Mouse (Mus musculus) limb, embryonic 11.5 days (tissue): ENCODE measurements at regions not wholly inside any gene's neighbourhood (a gene's known extent, or its start where the extent isn't known, plus 50 kb on each side); places are given as distances from the start of the nearest gene placed in this dataset.

Experiments used
- ATAC-seq: fragments of 200-750 bp; cut with Nextera tagmentation; 2 replicates; pipeline ENCODE4 v1.8.0; 2017; ENCODE audit warnings: low read depth; ENCODE audit not compliant: insufficient number of reproducible peaks, low FRiP score, low TSS enrichment
- DNase-seq: peaks from one replicate; pipeline ENCODE4 v3.0.0-alpha.2; 2015; ENCODE audit warnings: low spot score
- H3K27ac ChIP-seq: fragments of 300-500 bp; sonication (generic); replicated peaks from 2 replicates; pipeline ENCODE4 v1.5.1; 2014; ENCODE audit warnings: low read depth, mild to moderate bottlenecking, low read length
- H3K27me3 ChIP-seq: fragments of 300-500 bp; sonication (generic); 2 replicates; pipeline ENCODE4 v1.6.1; 2014; ENCODE audit warnings: mild to moderate bottlenecking, low read length, mixed read lengths; ENCODE audit not compliant: control insufficient read depth, insufficient read depth
- H3K36me3 ChIP-seq: fragments of 300-500 bp; sonication (generic); 2 replicates; pipeline ENCODE4 v1.6.1; 2014; ENCODE audit warnings: mild to moderate bottlenecking, low read length, moderate library complexity, mixed read lengths; ENCODE audit not compliant: control insufficient read depth, insufficient read depth
- H3K4me1 ChIP-seq: fragments of 300-500 bp; sonication (generic); 2 replicates; pipeline ENCODE4 v1.6.1; 2014; ENCODE audit warnings: low read length, mixed read lengths; ENCODE audit not compliant: control insufficient read depth, insufficient read depth
- H3K4me2 ChIP-seq: fragments of 300-500 bp; sonication (generic); 2 replicates; pipeline ENCODE4 v1.6.1; 2014; ENCODE audit warnings: low read depth, mild to moderate bottlenecking, moderate library complexity; ENCODE audit not compliant: severe bottlenecking
- H3K4me3 ChIP-seq: fragments of 300-500 bp; sonication (generic); 2 replicates; pipeline ENCODE4 v1.5.1; 2014; ENCODE audit warnings: low read depth, low read length
- H3K9ac ChIP-seq: fragments of 300-500 bp; sonication (generic); 2 replicates; pipeline ENCODE4 v1.6.1; 2014; ENCODE audit warnings: mild to moderate bottlenecking, low read length
- H3K9me3 ChIP-seq: fragments of 300-500 bp; sonication (generic); 2 replicates; pipeline ENCODE4 v1.6.1; 2016; ENCODE audit warnings: low read length; ENCODE audit not compliant: control insufficient read depth
- WGBS: fragments of 180-500 bp; shearing (Covaris S2); extraction: QIAGEN DNeasy Blood & Tissue Kit; methylation state at CpG from one replicate; pipeline ENCODE4 v1.1.7; 2014; 5-methylcytosine and 5-hydroxymethylcytosine counted together

GRCm38 (mm10) chr4:9048817-9049216, 810.0 kb upstream of the Car8 start:
- H3K4me2 ChIP-seq: no peak overlapping the region
- 0 out of 2 replicates have a peak, but pooled peaks cover 2% of the 10 kb centered on the region for H3K27me3 ChIP-seq
- no peak overlapping the region for H3K4me3 ChIP-seq
- no peak overlapping the region for H3K9ac ChIP-seq
- H3K27ac ChIP-seq: no peak overlapping the region
- no peaks in the 10 kb centered on the region for H3K36me3 ChIP-seq
- 89% methylated on average over 1 of the region's 1 CpGs for WGBS
- no peak for DNase-seq
- H3K4me1 ChIP-seq: no peaks in the 10 kb centered on the region
- no peak for ATAC-seq
- H3K9me3 ChIP-seq: no peaks in the 10 kb centered on the region

GRCm38 (mm10) chr4:9047151-9047550, 808.3 kb upstream of the Car8 start:
- ATAC-seq: no peak
- WGBS: 78% methylated on average over 4 of the region's 4 CpGs
- no peaks in the 10 kb centered on the region for H3K9me3 ChIP-seq
- no peak overlapping the region for H3K27ac ChIP-seq
- no peak overlapping the region for H3K4me2 ChIP-seq
- H3K4me1 ChIP-seq: no peaks in the 10 kb centered on the region
- H3K4me3 ChIP-seq: no peak overlapping the region
- no peak overlapping the region for H3K9ac ChIP-seq
- no peak for DNase-seq
- no peaks in the 10 kb centered on the region for H3K36me3 ChIP-seq
- 0 out of 2 replicates have a peak, but pooled peaks cover 2% of the 10 kb centered on the region for H3K27me3 ChIP-seq

- Histone ChIP-seq H3K4me1 (no peaks in the 10 kb centered on the region), H3K9me3 (no peaks in the 10 kb centered on the region), H3K27ac (no peak overlapping the region), H3K4me3 (no peak overlapping the region), H3K9ac (no peak overlapping the region), H3K4me2 (no peak overlapping the region), H3K27me3 (0 out of 2 replicates have a peak, but pooled peaks cover 2% of the 10 kb centered on the region), H3K36me3 (no peaks in the 10 kb centered on the region)
- WGBS: 87% methylated on average over 14 of the region's 14 CpGs
- DNase-seq: no peak
- ATAC-seq: no peak
Observed at GRCm38 (mm10) chr4:9046436-9046835, 807.6 kb upstream of the Car8 start.

GRCm38 (mm10) chr4:9046030-9046429, 807.2 kb upstream of the Car8 start:
- 76% methylated on average over 4 of the region's 4 CpGs for WGBS
- H3K36me3 ChIP-seq: no peaks in the 10 kb centered on the region
- H3K9ac ChIP-seq: no peak overlapping the region
- no peak overlapping the region for H3K4me3 ChIP-seq
- no peaks in the 10 kb centered on the region for H3K4me1 ChIP-seq
- no peak overlapping the region for H3K4me2 ChIP-seq
- DNase-seq (no peak), ATAC-seq (no peak)
- H3K9me3 ChIP-seq: no peaks in the 10 kb centered on the region
- H3K27ac ChIP-seq: no peak overlapping the region
- H3K27me3 ChIP-seq: 0 out of 2 replicates have a peak, but pooled peaks cover 2% of the 10 kb centered on the region

- H3K9ac ChIP-seq: no peak overlapping the region
- DNase-seq (no peak), ATAC-seq (no peak)
- no peaks in the 10 kb centered on the region for H3K9me3 ChIP-seq
- peaks cover 4% of the 10 kb centered on the region; the same call in 1 of the 2 replicates for H3K4me1 ChIP-seq
- WGBS: 88% methylated on average over 4 of the region's 4 CpGs
- no peak overlapping the region for H3K4me2 ChIP-seq
- no peaks in the 10 kb centered on the region for H3K36me3 ChIP-seq
- H3K4me3 ChIP-seq: no peak overlapping the region
- no peaks in the 10 kb centered on the region for H3K27me3 ChIP-seq
- no peak overlapping the region for H3K27ac ChIP-seq
Observed at GRCm38 (mm10) chr4:9036005-9036404, 797.2 kb upstream of the Car8 start.

GRCm38 (mm10) chr4:9035350-9035749, 796.5 kb upstream of the Car8 start:
- ATAC-seq (peak; percentile 47; the same call in 1 of the 2 replicates), DNase-seq (no peak)
- no peaks in the 10 kb centered on the region for H3K36me3 ChIP-seq
- no peaks in the 10 kb centered on the region for H3K9me3 ChIP-seq
- H3K4me1 ChIP-seq: peaks cover 4% of the 10 kb centered on the region; the same call in 1 of the 2 replicates
- no peak overlapping the region for H3K27ac ChIP-seq
- H3K4me3 ChIP-seq: no peak overlapping the region
- 69% methylated on average over 4 of the region's 4 CpGs for WGBS
- H3K9ac ChIP-seq: no peak overlapping the region
- no peaks in the 10 kb centered on the region for H3K27me3 ChIP-seq
- H3K4me2 ChIP-seq: no peak overlapping the region

GRCm38 (mm10) chr4:9034280-9034679, 795.4 kb upstream of the Car8 start:
- no peak overlapping the region for H3K9ac ChIP-seq
- ATAC-seq: no peak

GRCm38 (mm10) chr4:9033106-9033642, 794.3 kb upstream of the Car8 start:
- no peaks in the 10 kb centered on the region for H3K27me3 ChIP-seq
- 85% methylated on average over 6 of the region's 6 CpGs for WGBS
- no peaks in the 10 kb centered on the region for H3K9me3 ChIP-seq
- H3K27ac ChIP-seq: no peak overlapping the region
- H3K4me1 ChIP-seq: peaks cover 11% of the 10 kb centered on the region
- DNase-seq (no peak), ATAC-seq (no peak)
- H3K36me3 ChIP-seq: no peaks in the 10 kb centered on the region
- H3K4me2 ChIP-seq: no peak overlapping the region
- H3K9ac ChIP-seq: no peak overlapping the region
- no peak overlapping the region for H3K4me3 ChIP-seq

More at GRCm38 (mm10) chr4:9034280-9034679, 795.4 kb upstream of the Car8 start:
- H3K9me3 ChIP-seq: no peaks in the 10 kb centered on the region
- H3K4me1 ChIP-seq: peaks cover 4% of the 10 kb centered on the region; the same call in 1 of the 2 replicates
- H3K36me3 ChIP-seq: no peaks in the 10 kb centered on the region
- no peak for DNase-seq
- no peaks in the 10 kb centered on the region for H3K27me3 ChIP-seq
- H3K4me2 ChIP-seq: no peak overlapping the region
- H3K4me3 ChIP-seq: no peak overlapping the region
- WGBS: 36% methylated on average over 4 of the region's 4 CpGs
- no peak overlapping the region for H3K27ac ChIP-seq

- peaks cover 19% of the 10 kb centered on the region for H3K4me1 ChIP-seq
Observed at GRCm38 (mm10) chr4:9031634-9032033, 792.8 kb upstream of the Car8 start.

More at GRCm38 (mm10) chr4:9031634-9032033, 792.8 kb upstream of the Car8 start:
- Histone ChIP-seq H3K36me3 (no peaks in the 10 kb centered on the region), H3K4me3 (no peak overlapping the region), H3K9me3 (no peaks in the 10 kb centered on the region), H3K27ac (no peak overlapping the region), H3K27me3 (no peaks in the 10 kb centered on the region), H3K9ac (no peak overlapping the region), H3K4me2 (no peak overlapping the region)
- ATAC-seq: 0 out of 2 replicates have a peak, but pooled peaks have one; percentile 55
- 38% methylated on average over 6 of the region's 6 CpGs for WGBS
- peak; percentile 58 for DNase-seq
